Mouse (Mus musculus) forebrain, embryonic 16.5 days (tissue): ENCODE measurements around the gene Cfi. TPM values are rescaled to one million over a fixed set of nuclear protein-coding genes. Genes with fewer than 3 reads are reported as not detected.

Source experiments
- ATAC-seq: fragments of 200-750 bp; cut with Nextera tagmentation; 2 replicates; pipeline ENCODE4 v1.8.0; 2017; ENCODE audit warnings: mild to moderate bottlenecking, moderate library complexity
- H3K27ac ChIP-seq: fragments of 300-500 bp; sonication (generic); 2 replicates; pipeline ENCODE4 v1.5.1; 2014; ENCODE audit warnings: low read length, control low read depth
- H3K27me3 ChIP-seq: fragments of 300-500 bp; sonication (generic); replicated peaks from 2 replicates; pipeline ENCODE4 v1.6.1; 2014; ENCODE audit warnings: low read length; ENCODE audit not compliant: control insufficient read depth, insufficient read depth
- H3K36me3 ChIP-seq: fragments of 300-500 bp; sonication (generic); 2 replicates; pipeline ENCODE4 v1.6.1; 2014; ENCODE audit not compliant: control insufficient read depth, insufficient read depth
- H3K4me1 ChIP-seq: fragments of 300-500 bp; sonication (generic); replicated peaks from 2 replicates; pipeline ENCODE4 v1.6.1; 2014; ENCODE audit warnings: low read length; ENCODE audit not compliant: control insufficient read depth, insufficient read depth
- H3K4me2 ChIP-seq: fragments of 300-500 bp; sonication (generic); 2 replicates; pipeline ENCODE4 v1.6.1; 2014; ENCODE audit warnings: mild to moderate bottlenecking, low read length, control low read depth
- H3K4me3 ChIP-seq: fragments of 300-500 bp; sonication (generic); replicated peaks from 2 replicates; pipeline ENCODE4 v1.5.1; 2014; ENCODE audit warnings: mild to moderate bottlenecking, low read length, control low read depth
- H3K9ac ChIP-seq: fragments of 300-500 bp; sonication (generic); replicated peaks from 2 replicates; pipeline ENCODE4 v1.6.1; 2014; ENCODE audit warnings: low read depth, low read length, control low read depth
- H3K9me3 ChIP-seq: fragments of 300-500 bp; sonication (generic); 2 replicates; pipeline ENCODE4 v1.6.1; 2016; ENCODE audit warnings: low read length; ENCODE audit not compliant: control insufficient read depth
- WGBS: fragments of 180-500 bp; shearing (Covaris S2); extraction: QIAGEN DNeasy Blood & Tissue Kit; methylation state at CpG from one replicate; pipeline ENCODE4 v1.1.7; 2014; 5-methylcytosine and 5-hydroxymethylcytosine counted together
- polyA plus RNA-seq: library from polyadenylated mRNA; unstranded; fragments of >200 nt; fragmentation: Nextera tagmentation; extraction: Ambion mirVana; gene quantifications from 2 replicates; pipeline ENCODE4 v1.2.1, GENCODE M21; 2015

The Cfi gene
- polyA plus RNA-seq = 0.22 and 0.26 TPM in 2 replicates

GRCm38 (mm10) chr3:129835388-129835934 lies at the start of gene Cfi:
Gene Cfi, plus strand, starts transcription at chr3:129835884.
- Histone ChIP-seq H3K4me1 (no peaks in the 10 kb centered on the region; the same call in 1 of the 2 replicates), H3K27ac (no peak within 1 kb of the TSS), H3K9me3 (no peaks in the 10 kb centered on the region), H3K9ac (no peak within 1 kb of the TSS), H3K36me3 (no peaks in the 10 kb centered on the region), H3K4me2 (no peak within 1 kb of the TSS), H3K4me3 (no peak within 1 kb of the TSS), H3K27me3 (no peaks in the 10 kb centered on the region)
- WGBS = 73% methylated on average over 6 of the region's 6 CpGs
- no peak for ATAC-seq

GRCm38 (mm10) chr3:129793801-129794200 lies 41.9 kb upstream of the Cfi start:
- Histone ChIP-seq H3K27ac (no peak overlapping the region), H3K27me3 (no peaks in the 10 kb centered on the region), H3K9ac (no peak overlapping the region), H3K4me1 (no peaks in the 10 kb centered on the region), H3K9me3 (no peaks in the 10 kb centered on the region), H3K4me3 (no peak overlapping the region), H3K4me2 (no peak overlapping the region), H3K36me3 (no peaks in the 10 kb centered on the region)
- no peak for ATAC-seq
- 78% methylated on average over 5 of the region's 5 CpGs for WGBS

GRCm38 (mm10) chr3:129797341-129797740 lies 38.3 kb upstream of the Cfi start:
- Histone ChIP-seq H3K9me3 (no peaks in the 10 kb centered on the region), H3K4me1 (no peaks in the 10 kb centered on the region), H3K4me2 (no peak overlapping the region), H3K4me3 (no peak overlapping the region), H3K27ac (no peak overlapping the region), H3K27me3 (no peaks in the 10 kb centered on the region), H3K9ac (no peak overlapping the region), H3K36me3 (no peaks in the 10 kb centered on the region)
- 77% methylated on average over 5 of the region's 5 CpGs for WGBS
- no peak for ATAC-seq

- no peaks in the 10 kb centered on the region for H3K27me3 ChIP-seq
- no peak overlapping the region for H3K4me3 ChIP-seq
- no peaks in the 10 kb centered on the region for H3K4me1 ChIP-seq
- no peak overlapping the region for H3K4me2 ChIP-seq
- H3K36me3 ChIP-seq = no peaks in the 10 kb centered on the region
- ATAC-seq = no peak
- no peak overlapping the region for H3K27ac ChIP-seq
- no peaks in the 10 kb centered on the region for H3K9me3 ChIP-seq
- no peak overlapping the region for H3K9ac ChIP-seq
- 85% methylated on average over 11 of the region's 11 CpGs for WGBS
Observed at GRCm38 (mm10) chr3:129798551-129798950, 37.1 kb upstream of the Cfi start.

- no peaks in the 10 kb centered on the region for H3K9me3 ChIP-seq
- no peak overlapping the region for H3K9ac ChIP-seq
- H3K27ac ChIP-seq = no peak overlapping the region
- H3K4me1 ChIP-seq = no peaks in the 10 kb centered on the region
- ATAC-seq = no peak
- WGBS = 82% methylated on average over 2 of the region's 2 CpGs
- no peaks in the 10 kb centered on the region for H3K36me3 ChIP-seq
- no peaks in the 10 kb centered on the region for H3K27me3 ChIP-seq
- no peak overlapping the region for H3K4me3 ChIP-seq
- no peak overlapping the region for H3K4me2 ChIP-seq
Observed at GRCm38 (mm10) chr3:129799011-129799410, 36.7 kb upstream of the Cfi start.

GRCm38 (mm10) chr3:129803765-129804164 lies 31.9 kb upstream of the Cfi start, which contains the start of gene Lrit3:
Gene Lrit3, minus strand, starts transcription at chr3:129804030.
- ATAC-seq = no peak
- Histone ChIP-seq H3K4me1 (no peaks in the 10 kb centered on the region), H3K9ac (no peak within 1 kb of the TSS), H3K4me2 (no peak within 1 kb of the TSS), H3K4me3 (no peak within 1 kb of the TSS), H3K36me3 (no peaks in the 10 kb centered on the region), H3K27ac (no peak within 1 kb of the TSS), H3K9me3 (no peaks in the 10 kb centered on the region), H3K27me3 (no peaks in the 10 kb centered on the region)
- 82% methylated on average over 10 of the region's 10 CpGs for WGBS

GRCm38 (mm10) chr3:129820847-129821246 lies 14.8 kb upstream of the Cfi start:
- no peak overlapping the region for H3K9ac ChIP-seq
- no peak for ATAC-seq
- H3K9me3 ChIP-seq = no peaks in the 10 kb centered on the region
- no peaks in the 10 kb centered on the region for H3K27me3 ChIP-seq
- no peaks in the 10 kb centered on the region for H3K4me1 ChIP-seq
- peaks cover 18% of the 10 kb centered on the region for H3K36me3 ChIP-seq
- no peak overlapping the region for H3K4me2 ChIP-seq
- WGBS = 60% methylated on average over 9 of the region's 9 CpGs
- no peak overlapping the region for H3K4me3 ChIP-seq
- H3K27ac ChIP-seq = no peak overlapping the region

- no peaks in the 10 kb centered on the region for H3K4me1 ChIP-seq
- H3K9ac ChIP-seq = no peak overlapping the region
- H3K4me3 ChIP-seq = no peak overlapping the region
- H3K27me3 ChIP-seq = no peaks in the 10 kb centered on the region
- H3K9me3 ChIP-seq = no peaks in the 10 kb centered on the region
- no peak overlapping the region for H3K27ac ChIP-seq
- no peak for ATAC-seq
- 78% methylated on average over 8 of the region's 8 CpGs for WGBS
- no peak overlapping the region for H3K4me2 ChIP-seq
- H3K36me3 ChIP-seq = peaks cover 24% of the 10 kb centered on the region
Observed at GRCm38 (mm10) chr3:129821736-129822135, 13.9 kb upstream of the Cfi start.

GRCm38 (mm10) chr3:129822206-129822775 lies 13.4 kb upstream of the Cfi start, which contains the start of gene Rrh:
Gene Rrh, minus strand, starts transcription at chr3:129822587.
- no peak for ATAC-seq
- Histone ChIP-seq H3K9ac (no peak within 1 kb of the TSS), H3K4me2 (no peak within 1 kb of the TSS), H3K4me1 (no peaks in the 10 kb centered on the region), H3K27ac (no peak within 1 kb of the TSS), H3K36me3 (peaks cover 24% of the 10 kb centered on the region), H3K27me3 (no peaks in the 10 kb centered on the region), H3K4me3 (no peak within 1 kb of the TSS), H3K9me3 (no peaks in the 10 kb centered on the region)
- 31% methylated on average over 11 of the region's 11 CpGs for WGBS
